Mouse (Mus musculus) C2C12 (cell line): ENCODE measurements around the gene Sdk1. TPM values are rescaled to one million over a fixed set of nuclear protein-coding genes. Genes with fewer than 3 reads are reported as not detected.

ENCODE experiments used
- H3K27me3 ChIP-seq: one replicate; pipeline ENCODE4 v1.6.1; 2011; ENCODE audit not compliant: control insufficient read depth, insufficient read depth, insufficient read length
- H3K36me3 ChIP-seq: one replicate; pipeline ENCODE4 v1.6.1; 2011; ENCODE audit not compliant: control insufficient read depth, insufficient read depth
- H3K4me3 ChIP-seq: one replicate; pipeline ENCODE4 v1.5.1; 2011; ENCODE audit warnings: mild to moderate bottlenecking, control low read depth; ENCODE audit not compliant: poor library complexity, insufficient read depth, severe bottlenecking
- H3K79me2 ChIP-seq: one replicate; pipeline ENCODE4 v1.6.1; 2011; ENCODE audit not compliant: control insufficient read depth, insufficient read depth
- H3K79me3 ChIP-seq: one replicate; pipeline ENCODE4 v1.6.1; 2011; ENCODE audit warnings: low read depth, control low read depth
- H3ac ChIP-seq: one replicate; pipeline ENCODE3; 2011; ENCODE audit warnings: low read depth; ENCODE audit not compliant: control insufficient read depth, insufficient read length
- CEBPB ChIP-seq: IDR thresholded peaks from one replicate; pipeline ENCODE4 v1.6.1; 2011; ENCODE audit warnings: low read depth, mild to moderate bottlenecking, control low read depth, moderate library complexity
- CTCF ChIP-seq: IDR thresholded peaks from one replicate; pipeline ENCODE4 v1.5.1; 2011; ENCODE audit not compliant: control insufficient read depth, insufficient read depth, insufficient read length
- FOSL1 ChIP-seq: IDR thresholded peaks from one replicate; pipeline ENCODE4 v1.8.0; 2011; ENCODE audit warnings: mild to moderate bottlenecking, low read length; ENCODE audit not compliant: poor library complexity, insufficient read depth, severe bottlenecking
- MAX ChIP-seq: IDR thresholded peaks from one replicate; pipeline ENCODE4 v1.6.1; 2011; ENCODE audit warnings: mild to moderate bottlenecking, control low read depth
- MYOD1 ChIP-seq: IDR thresholded peaks from one replicate; pipeline ENCODE4 v1.6.1; 2011; ENCODE audit warnings: low read depth; ENCODE audit not compliant: control insufficient read depth, insufficient read length
- MYOG ChIP-seq: IDR thresholded peaks from one replicate; pipeline ENCODE4 v1.6.1; 2011; ENCODE audit not compliant: control insufficient read depth, insufficient read length; ENCODE audit errors: extremely low read depth
- USF1 ChIP-seq: IDR thresholded peaks from one replicate; pipeline ENCODE4 v1.6.1; 2011; ENCODE audit warnings: low read depth, mild to moderate bottlenecking, control low read depth, moderate library complexity
- polyA plus RNA-seq: library from polyadenylated mRNA; unstranded; fragments of >200 nt; fragmentation: generic; extraction: Trizol; gene quantifications from one replicate; pipeline ENCODE4 v1.2.1, GENCODE M21; 2012; ENCODE audit warnings: missing spikeins

Gene Sdk1
- polyA plus RNA-seq, 1 experiment, result 0.61 TPM

DNA sequence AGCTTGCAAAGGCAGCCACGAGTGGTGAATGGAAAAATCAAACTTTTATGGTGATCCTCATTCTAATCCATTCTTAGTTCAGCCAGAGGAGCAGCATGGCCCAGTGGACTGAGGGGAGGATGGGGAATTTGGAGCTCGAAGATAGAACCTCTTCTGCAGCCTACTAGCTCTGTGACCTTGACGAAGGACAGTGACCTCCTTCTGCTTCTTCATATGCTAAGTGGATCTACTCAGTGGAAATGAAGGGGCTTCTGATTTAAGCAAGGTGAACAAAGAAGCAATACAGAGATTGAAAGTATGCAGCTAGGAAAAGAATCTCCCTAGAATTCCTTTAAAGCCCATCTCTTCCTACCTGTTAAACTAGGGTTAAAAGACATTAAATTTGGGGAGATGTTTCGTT, 152.6 kb downstream of the Sdk1 start:
- H3K36me3 ChIP-seq, result no peaks in the 10 kb centered on the region
- H3K4me3 ChIP-seq, result no peak overlapping the region
- no peaks in the 10 kb centered on the region for H3K79me3 ChIP-seq
- no peak overlapping the region for H3ac ChIP-seq
- no peaks in the 10 kb centered on the region for H3K27me3 ChIP-seq
- H3K79me2 ChIP-seq, result no peaks in the 10 kb centered on the region
- TF ChIP-seq CTCF, result no peak

DNA sequence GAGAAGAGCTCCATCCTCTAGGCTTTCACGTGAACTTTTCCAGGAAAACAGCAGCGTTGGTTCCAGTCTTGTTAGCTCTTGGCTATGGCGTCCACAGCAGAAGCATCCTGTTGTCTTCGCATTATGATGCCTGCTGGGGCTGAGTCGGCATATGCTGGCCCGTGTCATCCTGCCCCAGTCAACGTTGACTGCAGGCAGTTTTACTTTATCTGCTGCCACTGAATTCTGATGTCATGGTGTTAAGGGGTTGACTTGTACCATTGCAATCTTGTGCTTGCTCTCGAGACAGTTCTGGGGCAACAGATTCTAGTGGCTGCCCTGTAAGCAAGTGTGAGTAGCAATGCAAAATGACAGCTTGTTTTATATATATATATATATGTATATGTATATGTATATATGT, 153.3 kb downstream of the Sdk1 start:
- Histone ChIP-seq H3ac (no peak overlapping the region), H3K36me3 (no peaks in the 10 kb centered on the region), H3K79me2 (no peaks in the 10 kb centered on the region), H3K4me3 (no peak overlapping the region), H3K79me3 (no peaks in the 10 kb centered on the region), H3K27me3 (no peaks in the 10 kb centered on the region)
- no peak for TF ChIP-seq USF1
- TF ChIP-seq MYOD1, result no peak
- no peak for TF ChIP-seq MAX
- TF ChIP-seq CEBPB, result no peak
- TF ChIP-seq CTCF, result no peak
- no peak for TF ChIP-seq MYOG
- no peak for TF ChIP-seq FOSL1

DNA sequence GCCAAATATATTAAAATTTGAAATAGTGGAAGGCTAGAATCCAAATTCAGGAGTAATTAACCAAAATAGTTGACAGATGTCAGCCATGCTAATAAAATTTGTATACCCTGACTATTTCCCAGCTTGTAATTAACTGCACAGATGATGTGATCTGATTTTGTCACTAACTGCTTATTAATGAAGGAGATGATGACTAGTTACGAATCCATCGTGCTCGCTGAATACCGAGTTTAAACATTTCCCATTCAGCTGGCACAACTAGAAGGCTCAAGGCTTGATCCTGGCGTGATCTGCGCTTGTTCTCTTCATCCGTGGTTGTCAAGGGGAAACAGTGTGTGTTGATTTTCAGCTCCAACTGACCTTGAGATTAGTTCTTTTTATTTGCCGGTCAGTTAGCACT, 162.5 kb downstream of the Sdk1 start:
- no peak overlapping the region for H3K4me3 ChIP-seq
- H3K36me3 ChIP-seq, result no peaks in the 10 kb centered on the region
- H3K79me3 ChIP-seq, result no peaks in the 10 kb centered on the region
- TF ChIP-seq MYOD1 (no peak), CTCF (no peak), USF1 (no peak), MAX (no peak), CEBPB (no peak), MYOG (no peak)
- H3K79me2 ChIP-seq, result no peaks in the 10 kb centered on the region
- no peak overlapping the region for H3ac ChIP-seq
- H3K27me3 ChIP-seq, result no peaks in the 10 kb centered on the region

DNA sequence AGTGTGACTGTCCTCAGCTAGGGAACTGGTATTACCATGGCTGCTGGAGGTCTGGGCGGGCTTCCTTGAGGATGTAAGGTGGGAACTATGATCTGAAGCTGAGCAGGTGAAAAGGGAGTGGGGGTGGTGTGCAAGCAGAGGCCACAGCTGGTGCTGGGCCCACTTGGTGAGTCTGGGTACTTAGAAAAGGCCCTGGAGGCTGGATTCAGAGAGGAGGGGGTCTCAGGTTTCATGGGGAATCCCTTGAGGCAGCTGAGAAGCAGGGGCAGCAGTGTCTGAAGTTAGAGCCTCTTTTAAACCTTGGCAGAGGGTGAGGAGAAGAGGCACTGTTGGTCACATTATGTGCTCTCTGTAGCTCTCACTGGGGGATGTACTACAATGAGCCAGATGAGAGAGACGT, 163.4 kb downstream of the Sdk1 start:
- no peaks in the 10 kb centered on the region for H3K79me3 ChIP-seq
- TF ChIP-seq MAX, result no peak
- TF ChIP-seq FOSL1, result no peak
- TF ChIP-seq MYOD1, result no peak
- no peak for TF ChIP-seq CTCF
- H3K36me3 ChIP-seq, result no peaks in the 10 kb centered on the region
- no peaks in the 10 kb centered on the region for H3K79me2 ChIP-seq
- H3K4me3 ChIP-seq, result no peak overlapping the region
- no peaks in the 10 kb centered on the region for H3K27me3 ChIP-seq
- no peak overlapping the region for H3ac ChIP-seq

GRCm38 (mm10) chr5:141406926-141407325, 165.6 kb downstream of the Sdk1 start:
- TF ChIP-seq MYOG (no peak), CEBPB (peak; percentile 11)
- Histone ChIP-seq H3K27me3 (no peaks in the 10 kb centered on the region), H3ac (no peak overlapping the region), H3K4me3 (no peak overlapping the region), H3K79me3 (no peaks in the 10 kb centered on the region), H3K79me2 (no peaks in the 10 kb centered on the region), H3K36me3 (no peaks in the 10 kb centered on the region)

GRCm38 (mm10) chr5:141413013-141413412, 171.7 kb downstream of the Sdk1 start:
- TF ChIP-seq MYOD1, result no peak
- TF ChIP-seq MAX, result no peak
- no peak for TF ChIP-seq MYOG
- TF ChIP-seq FOSL1, result no peak
- no peak for TF ChIP-seq CEBPB
- no peak for TF ChIP-seq CTCF
- TF ChIP-seq USF1, result no peak
- Histone ChIP-seq H3K79me3 (no peaks in the 10 kb centered on the region), H3K36me3 (no peaks in the 10 kb centered on the region), H3K79me2 (no peaks in the 10 kb centered on the region), H3K4me3 (no peak overlapping the region), H3K27me3 (no peaks in the 10 kb centered on the region), H3ac (no peak overlapping the region)
